Mouse (Mus musculus) midbrain, postnatal 0 days (tissue): ENCODE measurements around the gene Flywch2. TPM values are rescaled to one million over a fixed set of nuclear protein-coding genes. Genes with fewer than 3 reads are reported as not detected.

Experiments used
- ATAC-seq: fragments of 200-750 bp; cut with Nextera tagmentation; 2 replicates; pipeline ENCODE4 v1.8.0; 2017; ENCODE audit warnings: moderate number of reproducible peaks, mild to moderate bottlenecking, moderate TSS enrichment, moderate library complexity; ENCODE audit not compliant: low FRiP score
- DNase-seq: peaks from one replicate; pipeline ENCODE4 v3.0.0-alpha.2; 2015; ENCODE audit warnings: low spot score
- H3K27ac ChIP-seq: fragments of 300-500 bp; sonication (generic); 2 replicates; pipeline ENCODE4 v1.5.1; 2014; ENCODE audit warnings: low read depth, mild to moderate bottlenecking, low read length, mixed read lengths
- H3K27me3 ChIP-seq: fragments of 300-500 bp; sonication (generic); 2 replicates; pipeline ENCODE4 v1.6.1; 2014; ENCODE audit warnings: low read length, control low read depth, mixed read lengths; ENCODE audit not compliant: insufficient read depth
- H3K36me3 ChIP-seq: fragments of 300-500 bp; sonication (generic); 2 replicates; pipeline ENCODE4 v1.6.1; 2014; ENCODE audit warnings: low read length, control low read depth, mixed read lengths; ENCODE audit not compliant: insufficient read depth
- H3K4me1 ChIP-seq: fragments of 300-500 bp; sonication (generic); 2 replicates; pipeline ENCODE4 v1.6.1; 2014; ENCODE audit warnings: mild to moderate bottlenecking, control low read depth, antibody characterized with exemption, low read length, mixed read lengths; ENCODE audit not compliant: insufficient read depth
- H3K4me2 ChIP-seq: fragments of 300-500 bp; sonication (generic); 2 replicates; pipeline ENCODE4 v1.6.1; 2014; ENCODE audit warnings: low read depth, mild to moderate bottlenecking, low read length, mixed read lengths; ENCODE audit not compliant: poor library complexity, severe bottlenecking
- H3K4me3 ChIP-seq: fragments of 300-500 bp; sonication (generic); 2 replicates; pipeline ENCODE4 v1.5.1; 2014; ENCODE audit warnings: low read depth, mild to moderate bottlenecking, low read length, moderate library complexity
- H3K9ac ChIP-seq: fragments of 300-500 bp; sonication (generic); replicated peaks from 2 replicates; pipeline ENCODE4 v1.6.1; 2014; ENCODE audit warnings: mild to moderate bottlenecking, low read length, moderate library complexity, mixed read lengths; ENCODE audit not compliant: poor library complexity, severe bottlenecking
- H3K9me3 ChIP-seq: fragments of 300-500 bp; sonication (generic); 2 replicates; pipeline ENCODE4 v1.6.1; 2016; ENCODE audit warnings: low read length, control low read depth
- CTCF ChIP-seq: IDR thresholded peaks from 2 replicates; pipeline ENCODE4 v1.5.1; 2016; ENCODE audit warnings: antibody characterized with exemption, mild to moderate bottlenecking
- WGBS: fragments of 180-500 bp; shearing (Covaris S2); extraction: QIAGEN DNeasy Blood & Tissue Kit; methylation state at CpG from one replicate; pipeline ENCODE4 v1.1.7; 2014; 5-methylcytosine and 5-hydroxymethylcytosine counted together
- polyA plus RNA-seq: library from polyadenylated mRNA; unstranded; fragments of >200 nt; fragmentation: Nextera tagmentation; extraction: Ambion mirVana; gene quantifications from 2 replicates; pipeline ENCODE4 v1.2.1, GENCODE M21; 2015
- total RNA-seq: library from RNA; depleted of rRNA; stranded (reverse); fragments of >200 nt; gene quantifications from 2 replicates; pipeline ENCODE4 v1.2.3, GENCODE M21; 2014

Flywch2 gene
- total and polyA plus RNA-seq, 2 experiments from 2014 or later, result 96.5 to 133 TPM

- peaks cover 5% of the 10 kb centered on the region; the same call in 1 of the 2 replicates for H3K9me3 ChIP-seq
- H3K27me3 ChIP-seq, result no peaks in the 10 kb centered on the region
- H3K9ac ChIP-seq, result no peak overlapping the region
- peaks cover 13% of the 10 kb centered on the region for H3K4me1 ChIP-seq
- no peak overlapping the region for H3K4me2 ChIP-seq
- WGBS, result 91% methylated on average over 12 of the region's 12 CpGs
- no peak overlapping the region for H3K27ac ChIP-seq
- no peak overlapping the region for H3K4me3 ChIP-seq
- no peak for TF ChIP-seq CTCF
- ATAC-seq (no peak), DNase-seq (no peak)
- H3K36me3 ChIP-seq, result peaks cover 64% of the 10 kb centered on the region
Observed at GRCm38 (mm10) chr17:23823614-23824013, 37.7 kb upstream of the Flywch2 start.

- no peaks in the 10 kb centered on the region for H3K27me3 ChIP-seq
- ATAC-seq, result no peak
- no peak for TF ChIP-seq CTCF
Observed at GRCm38 (mm10) chr17:23823018-23823417, 37.1 kb upstream of the Flywch2 start.

GRCm38 (mm10) chr17:23822094-23822493 lies 36.2 kb upstream of the Flywch2 start:
- no peak for TF ChIP-seq CTCF
- Histone ChIP-seq H3K4me2 (no peak overlapping the region), H3K4me3 (no peak overlapping the region), H3K27me3 (no peaks in the 10 kb centered on the region), H3K4me1 (0 out of 2 replicates have a peak, but pooled peaks cover 5% of the 10 kb centered on the region), H3K36me3 (peaks cover 80% of the 10 kb centered on the region), H3K9ac (no peak overlapping the region), H3K9me3 (peaks cover 9% of the 10 kb centered on the region; the same call in 1 of the 2 replicates), H3K27ac (no peak overlapping the region)
- ATAC-seq (no peak), DNase-seq (no peak)
- 86% methylated on average over 6 of the region's 6 CpGs for WGBS

More at GRCm38 (mm10) chr17:23823018-23823417, 37.1 kb upstream of the Flywch2 start:
- no peak overlapping the region for H3K4me3 ChIP-seq
- H3K27ac ChIP-seq, result no peak overlapping the region
- H3K4me1 ChIP-seq, result peaks cover 13% of the 10 kb centered on the region
- no peak overlapping the region for H3K9ac ChIP-seq
- no peak for DNase-seq
- H3K36me3 ChIP-seq, result peaks cover 70% of the 10 kb centered on the region
- peaks cover 9% of the 10 kb centered on the region; the same call in 1 of the 2 replicates for H3K9me3 ChIP-seq
- H3K4me2 ChIP-seq, result no peak overlapping the region
- 83% methylated on average over 16 of the region's 16 CpGs for WGBS

- peaks cover 9% of the 10 kb centered on the region; the same call in 1 of the 2 replicates for H3K9me3 ChIP-seq
- no peak for TF ChIP-seq CTCF
- H3K4me2 ChIP-seq, result no peak overlapping the region
- no peaks in the 10 kb centered on the region for H3K4me1 ChIP-seq
- DNase-seq (no peak), ATAC-seq (no peak)
- no peak overlapping the region for H3K9ac ChIP-seq
- peaks cover 92% of the 10 kb centered on the region for H3K36me3 ChIP-seq
- H3K4me3 ChIP-seq, result no peak overlapping the region
- 95% methylated on average over 5 of the region's 5 CpGs for WGBS
- H3K27ac ChIP-seq, result no peak overlapping the region
- H3K27me3 ChIP-seq, result no peaks in the 10 kb centered on the region
Observed at GRCm38 (mm10) chr17:23820731-23821130, 34.9 kb upstream of the Flywch2 start.

GRCm38 (mm10) chr17:23819235-23819634 lies 33.4 kb upstream of the Flywch2 start:
- over 99% methylated on average over 25 of the region's 25 CpGs for WGBS

GRCm38 (mm10) chr17:23818579-23818978 lies 32.7 kb upstream of the Flywch2 start:
- WGBS, result 97% methylated on average over 8 of the region's 8 CpGs
- Histone ChIP-seq H3K4me1 (no peaks in the 10 kb centered on the region), H3K9me3 (peaks cover 9% of the 10 kb centered on the region; the same call in 1 of the 2 replicates), H3K27me3 (no peaks in the 10 kb centered on the region), H3K27ac (no peak overlapping the region), H3K9ac (no peak overlapping the region), H3K36me3 (peaks cover 90% of the 10 kb centered on the region), H3K4me3 (no peak overlapping the region), H3K4me2 (no peak overlapping the region)
- ATAC-seq (no peak), DNase-seq (no peak)
- no peak for TF ChIP-seq CTCF

More at GRCm38 (mm10) chr17:23819235-23819634, 33.4 kb upstream of the Flywch2 start:
- H3K27ac ChIP-seq, result no peak overlapping the region
- ATAC-seq (no peak), DNase-seq (no peak)
- no peak overlapping the region for H3K4me3 ChIP-seq
- H3K9ac ChIP-seq, result no peak overlapping the region
- peaks cover 9% of the 10 kb centered on the region; the same call in 1 of the 2 replicates for H3K9me3 ChIP-seq
- no peak overlapping the region for H3K4me2 ChIP-seq
- no peaks in the 10 kb centered on the region for H3K4me1 ChIP-seq
- no peaks in the 10 kb centered on the region for H3K27me3 ChIP-seq
- TF ChIP-seq CTCF, result no peak
- peaks cover 94% of the 10 kb centered on the region for H3K36me3 ChIP-seq
